Mouse (Mus musculus) cerebellum, postnatal 10 days (tissue): ENCODE measurements around the gene Ikzf2.

Experiments used
- DNase-seq, 2 experiments: peaks; one replicate each; pipeline ENCODE4 v3.0.0; 2021; ENCODE audit warnings: mixed read lengths in 2 of 2

Gene Ikzf2

GRCm38 (mm10) chr1:69687076-69687991, at the start of gene Ikzf2:
Gene Ikzf2 (minus strand): TSS chr1:69687245.
- DNase-seq = peak; percentile 86 to 91

DNA sequence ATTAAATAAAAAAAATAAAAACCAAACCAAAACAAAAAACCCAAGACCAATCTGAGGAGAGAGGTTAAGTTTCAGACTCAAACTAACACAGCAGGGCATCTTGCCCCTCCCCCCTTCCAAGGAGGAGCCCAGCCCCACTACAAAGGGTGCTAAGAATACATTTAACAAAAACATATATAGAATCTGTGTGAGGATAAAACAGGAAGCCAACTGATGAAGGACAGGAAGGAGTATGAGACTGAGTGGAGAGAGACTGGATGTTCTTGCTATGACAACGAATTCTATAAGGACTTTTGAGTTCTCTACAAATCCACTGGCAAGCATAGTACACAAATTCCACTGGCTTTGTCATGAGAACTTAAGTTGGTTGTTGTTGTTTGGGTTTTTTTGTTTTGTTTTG, 42.7 kb upstream of the Ikzf2 start:
- DNase-seq = peak; percentile 2

GRCm38 (mm10) chr1:69729031-69729679, 42.1 kb upstream of the Ikzf2 start:
- no peak for DNase-seq

DNA sequence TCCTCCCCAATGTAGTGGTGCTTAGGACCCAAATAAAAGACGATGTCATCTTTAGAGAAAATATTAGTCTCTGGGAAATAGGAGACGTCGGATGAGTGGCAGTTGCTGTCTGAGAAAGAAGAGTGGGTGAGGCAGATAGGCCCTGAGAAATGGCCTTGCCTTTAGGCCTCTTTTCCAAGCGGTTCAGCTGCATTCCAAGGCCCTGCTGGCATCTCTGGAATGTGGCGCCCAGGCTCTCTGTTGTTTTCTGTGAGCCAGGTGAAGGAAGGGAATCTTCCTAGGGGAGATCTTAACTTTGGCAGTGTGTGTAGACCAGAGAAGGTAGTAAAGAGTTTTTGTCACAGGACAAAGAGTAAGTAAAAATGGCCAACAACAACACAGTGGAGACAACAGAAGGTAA, 40.9 kb upstream of the Ikzf2 start:
- no peak for DNase-seq

DNA sequence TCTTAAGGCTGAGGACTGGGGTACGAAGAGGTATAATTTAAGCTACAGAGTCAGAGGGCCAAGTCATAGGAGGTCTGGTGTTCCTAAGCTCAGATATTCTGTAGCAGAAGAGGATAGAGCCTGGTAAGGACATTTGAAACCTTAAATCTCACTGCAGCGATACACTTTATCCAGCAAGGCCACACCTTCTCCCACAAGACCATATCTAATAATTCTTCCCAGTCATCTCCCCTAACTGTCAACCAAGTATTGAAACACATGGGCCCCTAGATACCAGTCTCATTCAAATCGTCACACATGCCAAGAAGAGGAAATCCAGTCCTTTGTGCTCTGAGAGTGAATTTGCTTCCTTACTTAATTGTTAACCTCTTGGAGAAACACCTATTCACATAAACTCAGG, 30.1 kb upstream of the Ikzf2 start:
- DNase-seq = no peak

DNA sequence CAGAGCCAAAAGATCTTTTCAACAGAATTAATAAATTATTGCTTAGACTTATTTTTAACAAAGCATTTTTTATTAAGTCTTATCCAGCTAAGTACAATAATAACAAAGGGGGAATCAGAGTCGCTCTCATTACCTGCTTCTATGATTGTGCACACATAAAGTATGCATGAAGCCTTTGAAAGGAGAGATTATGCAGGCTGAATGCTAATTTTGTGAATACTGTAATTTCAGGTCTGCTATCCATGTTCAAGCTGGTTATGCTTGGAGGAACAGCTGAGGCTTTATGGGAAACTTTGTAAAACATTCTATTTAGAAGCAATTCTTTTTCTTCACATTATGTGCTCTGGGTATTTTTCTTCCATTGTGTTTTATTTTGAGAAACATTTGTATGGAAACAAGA, 21.5 kb upstream of the Ikzf2 start:
- no peak for DNase-seq

DNA sequence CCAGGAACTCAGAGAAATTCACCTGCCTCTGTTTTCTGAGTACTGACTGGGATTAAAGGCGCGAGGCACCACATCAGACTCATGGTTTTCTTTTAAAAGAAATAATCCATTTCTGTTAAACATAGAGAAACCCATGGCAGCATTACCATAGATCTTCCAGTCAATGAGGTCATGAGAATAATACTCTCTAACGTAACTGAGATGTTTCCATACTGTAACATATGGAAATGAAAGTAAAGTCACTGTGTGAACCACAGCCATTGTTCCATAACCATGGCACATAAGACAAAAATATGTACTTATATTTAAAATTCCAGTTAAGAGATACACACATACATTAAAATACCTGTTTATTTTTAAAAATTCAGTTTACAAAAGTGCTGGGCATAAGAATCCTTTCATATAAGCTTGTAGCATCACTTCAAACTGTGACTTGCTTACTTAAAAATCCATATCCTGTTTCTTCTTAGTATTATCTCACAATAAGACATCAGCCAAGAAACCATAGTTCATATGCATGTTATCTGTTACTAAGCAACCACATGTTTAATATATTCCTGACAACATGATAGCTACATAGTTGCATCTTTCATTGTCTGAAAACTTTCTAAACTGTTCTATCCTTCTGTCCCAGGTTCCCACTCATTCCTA, 16.6 kb upstream of the Ikzf2 start:
- no peak for DNase-seq

GRCm38 (mm10) chr1:69691946-69692345, 4.9 kb upstream of the Ikzf2 start:
- DNase-seq = no peak

DNA sequence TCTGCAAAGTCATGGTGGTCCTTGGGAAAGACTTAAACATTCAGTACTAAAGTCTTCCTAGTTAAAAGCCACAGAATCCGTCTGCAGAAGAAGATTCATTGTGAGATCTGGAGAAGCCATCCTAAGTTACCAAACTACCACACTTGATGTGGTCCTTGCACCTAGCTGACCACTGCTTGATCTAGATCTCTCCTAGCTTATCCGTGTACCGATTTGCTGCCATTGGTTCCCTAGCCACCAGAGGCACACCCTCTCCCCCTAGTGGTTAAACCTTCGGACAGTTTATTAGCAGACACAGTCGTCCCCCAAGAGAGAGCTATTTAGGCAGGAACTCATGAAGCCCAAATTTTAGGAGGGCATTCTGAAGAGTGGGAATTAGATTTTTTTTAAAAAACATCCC, 1.9 kb upstream of the Ikzf2 start:
- DNase-seq = peak; percentile 78 to 88

- peak in 1 of 2 experiments; percentile 7 for DNase-seq
Observed at GRCm38 (mm10) chr1:69688118-69688517, 1.1 kb upstream of the Ikzf2 start.

DNA sequence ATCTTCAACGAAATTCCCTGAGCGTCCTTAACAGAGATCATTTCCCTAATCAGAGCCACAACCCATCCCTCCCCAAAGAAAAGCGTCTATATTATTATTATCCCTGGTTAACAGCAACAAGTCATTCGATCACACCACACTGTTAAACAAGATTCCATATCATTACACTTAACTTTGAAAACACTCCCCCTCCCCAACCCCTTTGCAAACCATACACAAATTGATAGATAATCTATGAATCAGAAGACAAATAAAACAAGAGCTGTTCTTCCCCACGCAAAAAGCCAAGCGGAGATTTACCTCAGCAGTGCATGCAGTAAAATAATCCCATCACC, 337 bp downstream of the Ikzf2 start:
- DNase-seq = no peak

DNA sequence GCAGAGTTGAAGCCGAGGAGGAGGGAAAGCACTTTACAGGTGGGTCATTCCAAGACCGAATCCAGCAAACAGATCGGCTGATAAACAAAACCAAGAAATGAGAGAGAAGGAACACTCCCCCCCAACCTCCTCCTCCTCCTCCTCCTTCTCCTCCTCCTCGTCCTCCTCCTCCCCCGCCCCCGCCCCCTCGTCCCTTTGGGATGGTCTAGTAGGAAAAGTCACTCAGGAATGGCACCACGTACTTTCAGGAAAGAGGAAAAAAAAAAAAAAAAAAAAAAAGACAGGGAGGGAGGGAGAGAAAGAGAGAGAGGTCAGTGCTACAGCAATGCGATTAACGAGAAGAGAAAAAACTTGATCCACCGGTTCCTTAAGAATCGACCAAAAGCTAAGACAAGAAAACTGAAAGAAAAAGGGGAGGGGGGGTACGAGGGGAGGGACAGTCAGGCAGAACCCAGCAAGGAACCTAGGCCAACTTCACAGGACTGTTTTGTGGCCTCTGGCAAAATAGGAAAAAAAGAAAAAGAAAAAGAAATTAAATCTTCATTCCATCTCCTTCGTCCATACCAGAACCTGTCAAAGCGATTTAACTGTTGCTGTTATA, 1.1 kb downstream of the Ikzf2 start:
- peak; percentile 17 to 19 for DNase-seq

GRCm38 (mm10) chr1:69685049-69685889, 1.8 kb downstream of the Ikzf2 start:
- no peak for DNase-seq

- peak; percentile 10 for DNase-seq
Observed at GRCm38 (mm10) chr1:69684280-69685040, 2.6 kb downstream of the Ikzf2 start.

GRCm38 (mm10) chr1:69683851-69684250, 3.2 kb downstream of the Ikzf2 start:
- no peak for DNase-seq

DNA sequence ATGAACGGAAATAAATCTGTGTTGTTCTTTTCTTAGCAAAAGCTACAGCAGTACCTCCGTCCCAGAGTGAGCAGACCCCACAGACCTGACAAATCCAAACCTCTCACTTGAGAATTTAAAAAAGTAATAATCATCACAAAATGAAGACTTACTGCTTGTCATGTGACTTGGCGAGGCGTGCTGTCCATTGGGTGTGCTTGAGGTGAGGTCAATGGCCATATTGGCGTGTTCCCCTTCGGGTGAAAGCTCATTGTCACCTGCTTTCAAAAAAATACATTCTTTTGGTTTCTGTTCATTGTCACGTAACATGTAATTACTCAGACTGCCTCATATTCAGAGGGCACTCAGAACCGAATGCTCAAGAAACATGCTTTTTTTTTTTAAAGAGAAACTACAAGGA, 4.0 kb downstream of the Ikzf2 start:
- DNase-seq = no peak

GRCm38 (mm10) chr1:69682261-69682660, 4.8 kb downstream of the Ikzf2 start:
- no peak for DNase-seq

GRCm38 (mm10) chr1:69681003-69681402, 6.0 kb downstream of the Ikzf2 start:
- no peak for DNase-seq

- DNase-seq = no peak
Observed at GRCm38 (mm10) chr1:69680501-69680900, 6.5 kb downstream of the Ikzf2 start.

- no peak for DNase-seq
Observed at GRCm38 (mm10) chr1:69669897-69670404, 17.1 kb downstream of the Ikzf2 start.

GRCm38 (mm10) chr1:69667456-69667855, 19.6 kb downstream of the Ikzf2 start:
- DNase-seq = no peak
